Mouse (Mus musculus) liver, postnatal 0 days (tissue): ENCODE measurements at regions not wholly inside any gene's neighbourhood (a gene's known extent, or its start where the extent isn't known, plus 50 kb on each side); places are given as distances from the start of the nearest gene placed in this dataset.

Experiments
- CTCF ChIP-seq: sonication (generic); IDR thresholded peaks from 2 replicates; pipeline ENCODE4 v1.5.1; 2016; ENCODE audit warnings: antibody characterized with exemption, low read depth
- EP300 ChIP-seq: IDR thresholded peaks from 2 replicates; pipeline ENCODE4 v1.6.1; 2016; ENCODE audit warnings: antibody characterized with exemption, low read depth, mild to moderate bottlenecking

DNA sequence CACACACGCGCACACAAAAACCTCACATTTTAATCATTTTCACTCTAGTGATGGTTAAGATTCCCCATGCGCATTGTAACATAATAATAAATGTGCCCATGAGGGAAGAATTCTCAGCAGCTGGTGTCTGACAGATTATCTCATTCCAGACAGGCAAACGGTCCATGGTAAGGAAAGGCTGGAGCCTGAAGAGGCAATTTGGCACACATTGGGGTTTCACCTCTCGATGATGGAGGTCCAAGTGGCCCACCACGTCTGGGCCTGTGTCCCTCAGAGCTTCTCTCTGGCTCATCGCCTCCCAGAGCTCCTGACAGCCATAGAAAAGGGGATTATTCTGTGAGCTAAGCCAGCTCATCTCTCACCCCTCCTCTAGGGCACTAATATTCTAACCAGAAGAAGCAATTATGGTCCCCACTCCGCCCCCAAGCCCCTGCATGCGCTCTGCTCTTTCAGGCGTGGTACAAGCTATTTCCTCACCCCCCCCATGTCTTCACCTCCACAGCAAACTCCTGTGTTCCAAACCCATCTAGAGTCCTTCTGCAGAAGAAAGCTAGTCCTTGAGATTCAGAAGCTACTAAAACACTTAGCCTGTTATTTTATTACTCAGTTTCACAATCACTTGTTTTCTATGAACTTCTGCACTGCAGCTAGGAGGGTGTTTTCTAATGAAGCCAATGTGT lies 291.6 kb upstream of the Zfp462 start:
- TF ChIP-seq EP300, result no peak
- no peak for TF ChIP-seq CTCF
